Mouse (Mus musculus): ENCODE results near the gene Ston1. TPM values are rescaled to one million over a fixed set of nuclear protein-coding genes. Genes with fewer than 3 reads are reported as not detected.

The Ston1 gene
- total RNA-seq, 1 experiment from 2014 or later, result not detected

GRCm38 (mm10) chr17:88583411-88583810 lies 14.1 kb upstream of the Ston1 start:
- no peak for ATAC-seq (replicated peaks; ENCODE audit: low read depth, poor library complexity, severe bottlenecking)

GRCm38 (mm10) chr17:88587371-88587770 lies 10.1 kb upstream of the Ston1 start:
- ATAC-seq (replicated peaks; ENCODE audit: low read depth, poor library complexity, severe bottlenecking), result no peak

- no peak for ATAC-seq (replicated peaks; ENCODE audit: low read depth, poor library complexity, severe bottlenecking)
These were observed 9.3 kb upstream of the Ston1 start for GRCm38 (mm10) chr17:88588228-88588627.

GRCm38 (mm10) chr17:88590251-88590650 lies 7.2 kb upstream of the Ston1 start:
- no peak for ATAC-seq (replicated peaks; ENCODE audit: low read depth, poor library complexity, severe bottlenecking)

- no peak for ATAC-seq (replicated peaks; ENCODE audit: low read depth, poor library complexity, severe bottlenecking)
These were observed 2.4 kb upstream of the Ston1 start for GRCm38 (mm10) chr17:88595071-88595470.

GRCm38 (mm10) chr17:88596068-88596467 lies 1.4 kb upstream of the Ston1 start:
- ATAC-seq (replicated peaks; ENCODE audit: low read depth, poor library complexity, severe bottlenecking), result no peak

- ATAC-seq (replicated peaks; ENCODE audit: low read depth, poor library complexity, severe bottlenecking), result peak; percentile 96
These were observed 801 bp upstream of the Ston1 start for GRCm38 (mm10) chr17:88596544-88597221.

GRCm38 (mm10) chr17:88598056-88598420 lies 554 bp downstream of the Ston1 start:
- ATAC-seq (replicated peaks; ENCODE audit: low read depth, poor library complexity, severe bottlenecking), result no peak

GRCm38 (mm10) chr17:88598570-88599368 lies 1.3 kb downstream of the Ston1 start:
- ATAC-seq (replicated peaks; ENCODE audit: low read depth, poor library complexity, severe bottlenecking), result no peak

GRCm38 (mm10) chr17:88600492-88601026 lies 3.1 kb downstream of the Ston1 start:
- ATAC-seq (replicated peaks; ENCODE audit: low read depth, poor library complexity, severe bottlenecking), result no peak

- no peak for ATAC-seq (replicated peaks; ENCODE audit: low read depth, poor library complexity, severe bottlenecking)
These were observed 6.5 kb downstream of the Ston1 start for GRCm38 (mm10) chr17:88603943-88604342.

- ATAC-seq (replicated peaks; ENCODE audit: low read depth, poor library complexity, severe bottlenecking), result no peak
These were observed 8.6 kb downstream of the Ston1 start for GRCm38 (mm10) chr17:88606056-88606455.

GRCm38 (mm10) chr17:88609361-88609760 lies 11.9 kb downstream of the Ston1 start:
- no peak for ATAC-seq (replicated peaks; ENCODE audit: low read depth, poor library complexity, severe bottlenecking)

GRCm38 (mm10) chr17:88611057-88611456 lies 13.6 kb downstream of the Ston1 start:
- no peak for ATAC-seq (replicated peaks; ENCODE audit: low read depth, poor library complexity, severe bottlenecking)

GRCm38 (mm10) chr17:88613172-88613571 lies 15.7 kb downstream of the Ston1 start:
- peak; percentile 89 for ATAC-seq (replicated peaks; ENCODE audit: low read depth, poor library complexity, severe bottlenecking)

- ATAC-seq (replicated peaks; ENCODE audit: low read depth, poor library complexity, severe bottlenecking), result no peak
These were observed 16.2 kb downstream of the Ston1 start for GRCm38 (mm10) chr17:88613721-88614120.

- ATAC-seq (replicated peaks; ENCODE audit: low read depth, poor library complexity, severe bottlenecking), result no peak
These were observed 16.8 kb downstream of the Ston1 start for GRCm38 (mm10) chr17:88614234-88614633.

- ATAC-seq (replicated peaks; ENCODE audit: low read depth, poor library complexity, severe bottlenecking), result no peak
These were observed 17.2 kb downstream of the Ston1 start for GRCm38 (mm10) chr17:88614733-88615132.

GRCm38 (mm10) chr17:88615492-88616155 lies 18.1 kb downstream of the Ston1 start:
- no peak for ATAC-seq (replicated peaks; ENCODE audit: low read depth, poor library complexity, severe bottlenecking)

- no peak for ATAC-seq (replicated peaks; ENCODE audit: low read depth, poor library complexity, severe bottlenecking)
These were observed 23.5 kb downstream of the Ston1 start for GRCm38 (mm10) chr17:88620935-88621334.

GRCm38 (mm10) chr17:88621374-88621773 lies 23.9 kb downstream of the Ston1 start:
- ATAC-seq (replicated peaks; ENCODE audit: low read depth, poor library complexity, severe bottlenecking), result no peak

Measured in common myeloid progenitor, adult 5-6 weeks (primary cell).